Mouse (Mus musculus) erythroblast, embryonic 14.5 days (primary cell): ENCODE data around the gene Klhl31.

ENCODE experiments used
- GATA1 ChIP-seq: IDR thresholded peaks from 2 replicates; pipeline ENCODE4 v1.6.1; 2012; ENCODE audit warnings: low read length, inconsistent platforms, mixed read lengths
- TAL1 ChIP-seq: IDR thresholded peaks from 3 replicates; pipeline ENCODE4 v1.6.1; 2012; ENCODE audit warnings: low read length, inconsistent platforms, mixed read lengths

- TF ChIP-seq GATA1, result no peak
- TF ChIP-seq TAL1, result no peak
Observed at GRCm38 (mm10) chr9:77695586-77695985, 59.3 kb downstream of the Klhl31 start.
